Mouse (Mus musculus) cerebellum, adult 9-11 months (tissue): ENCODE results near the gene Sh3bp5l.
"Not testable (repeated sequence)": the region's sequence is repeated elsewhere in the genome, so short reads cannot be mapped to it uniquely, and the experiment has no call there.

Experiments
- DNase-seq: peaks from one replicate; pipeline ENCODE4 v3.0.0; 2022

The Sh3bp5l gene

GRCm38 (mm10) chr11:58322824-58323569, 7.5 kb upstream of the Sh3bp5l start:
- DNase-seq: peak; percentile 99

GRCm38 (mm10) chr11:58323570-58324340, 6.8 kb upstream of the Sh3bp5l start:
- DNase-seq: no peak

GRCm38 (mm10) chr11:58324614-58325229, 5.8 kb upstream of the Sh3bp5l start:
- no peak for DNase-seq

GRCm38 (mm10) chr11:58326781-58327180, 3.7 kb upstream of the Sh3bp5l start:
- DNase-seq: no peak

GRCm38 (mm10) chr11:58329906-58330275, 633 bp upstream of the Sh3bp5l start:
- DNase-seq: no peak

- DNase-seq: peak; percentile 75
Observed at GRCm38 (mm10) chr11:58331149-58331495, 598 bp downstream of the Sh3bp5l start.

GRCm38 (mm10) chr11:58331546-58331945, 1.0 kb downstream of the Sh3bp5l start:
- peak; percentile 60 for DNase-seq

GRCm38 (mm10) chr11:58334746-58335145, 4.2 kb downstream of the Sh3bp5l start:
- DNase-seq: peak; percentile 56

- DNase-seq: no peak
Observed at GRCm38 (mm10) chr11:58346745-58347144, 16.2 kb downstream of the Sh3bp5l start.

GRCm38 (mm10) chr11:58350628-58351027, 20.1 kb downstream of the Sh3bp5l start:
- no peak for DNase-seq

- DNase-seq: no peak
Observed at GRCm38 (mm10) chr11:58351179-58351578, 20.7 kb downstream of the Sh3bp5l start.

- DNase-seq: no peak
Observed at GRCm38 (mm10) chr11:58352681-58353548, 22.4 kb downstream of the Sh3bp5l start.

- DNase-seq: no peak
Observed at GRCm38 (mm10) chr11:58353709-58354108, 23.2 kb downstream of the Sh3bp5l start.

GRCm38 (mm10) chr11:58354476-58354875, 24.0 kb downstream of the Sh3bp5l start:
- DNase-seq: no peak

- no peak for DNase-seq
Observed at GRCm38 (mm10) chr11:58354927-58355326, 24.4 kb downstream of the Sh3bp5l start.

- no peak for DNase-seq
Observed at GRCm38 (mm10) chr11:58357042-58357441, 26.5 kb downstream of the Sh3bp5l start.

GRCm38 (mm10) chr11:58357844-58358534, 27.5 kb downstream of the Sh3bp5l start:
- DNase-seq: no peak

GRCm38 (mm10) chr11:58362562-58362961, 32.0 kb downstream of the Sh3bp5l start:
- not testable (repeated sequence) for DNase-seq

- no peak for DNase-seq
Observed at GRCm38 (mm10) chr11:58364454-58364853, 33.9 kb downstream of the Sh3bp5l start.

- not testable (repeated sequence) for DNase-seq
Observed at GRCm38 (mm10) chr11:58366191-58366590, 35.7 kb downstream of the Sh3bp5l start.

GRCm38 (mm10) chr11:58377273-58377672, 46.7 kb downstream of the Sh3bp5l start:
- no peak for DNase-seq

GRCm38 (mm10) chr11:58377686-58378085, 47.2 kb downstream of the Sh3bp5l start:
- DNase-seq: no peak
